Mouse (Mus musculus): ENCODE data around the gene 4930432M17Rik. TPM values are rescaled to one million over a fixed set of nuclear protein-coding genes. Genes with fewer than 3 reads are reported as not detected.

4930432M17Rik gene
- total and polyA plus RNA-seq, 3 experiments = not detected

- Histone ChIP-seq H3K27ac (ENCODE audit: insufficient read depth, low read depth) (no peak overlapping the region), H3K4me1 (ENCODE audit: control insufficient read depth in 1 of 2, insufficient read depth in 2 of 2) (no peaks in the 10 kb centered on the region), H3K36me3 (replicated peaks in 1 of 2; ENCODE audit: control insufficient read depth in 1 of 2, insufficient read depth in 1 of 2, low read length in 1 of 2) (no peaks in the 10 kb centered on the region), H3K9ac (ENCODE audit: insufficient read depth, low read depth) (no peak overlapping the region), H3K27me3 (replicated peaks) (no peaks in the 10 kb centered on the region), H3K9me3 (replicated peaks; ENCODE audit: low read length) (no peaks in the 10 kb centered on the region), H3K4me3 (replicated peaks in 1 of 3; ENCODE audit: low read depth in 2 of 3, low read length in 2 of 3, poor library complexity in 1 of 3) (no peak overlapping the region), H3K79me2 (replicated peaks; ENCODE audit: control insufficient read depth, extremely low read depth, insufficient read depth, poor library complexity, severe bottlenecking) (no peaks in the 10 kb centered on the region), H3K4me2 (ENCODE audit: insufficient read depth, low read depth, poor library complexity, severe bottlenecking) (no peak overlapping the region)
- DNase-seq (ENCODE audit: extremely low read depth) = no peak
- in situ Hi-C loops (cut with MboI; ENCODE audit: low pct_ligation_motif_present, low pct_unique_long_range_greater_than_20kb, low sequenced_read_pairs) = no loop called here
- TF ChIP-seq CHD1 (IDR thresholded peaks at IDR 0.05; ENCODE audit: low read depth, low read length) = no peak
- no peak for TF ChIP-seq TCF12 (IDR thresholded peaks at IDR 0.05; ENCODE audit: low read depth, low read length)
- TF ChIP-seq MXI1 (IDR thresholded peaks at IDR 0.05; ENCODE audit: low read depth, low read length) = no peak
- no peak for TF ChIP-seq KAT2A (IDR thresholded peaks at IDR 0.05; ENCODE audit: insufficient replicate concordance, low read length)
- TF ChIP-seq POLR2AphosphoS2 (IDR thresholded peaks at IDR 0.05; ENCODE audit: low read depth, low read length) = no peak
- no peak for TF ChIP-seq ZNF384 (IDR thresholded peaks at IDR 0.05; ENCODE audit: low read depth, low read length)
- TF ChIP-seq MAX (IDR thresholded peaks at IDR 0.05; ENCODE audit: low read length) = no peak
- TF ChIP-seq POLR2A (IDR thresholded peaks at IDR 0.05; ENCODE audit: low read depth, low read length) = no peak
- TF ChIP-seq MAZ (IDR thresholded peaks at IDR 0.05; ENCODE audit: low read depth, low read length) = no peak
- TF ChIP-seq EP300 (IDR thresholded peaks at IDR 0.05; ENCODE audit: low read length) = no peak
- no peak for TF ChIP-seq UBTF (IDR thresholded peaks at IDR 0.05; ENCODE audit: low read depth, low read length)
- no peak for TF ChIP-seq MYC (IDR thresholded peaks at IDR 0.05; ENCODE audit: low read depth, low read length)
- TF ChIP-seq CTCF (conservative IDR thresholded peaks at IDR 0.05 in 1 of 2, IDR thresholded peaks at IDR 0.05 in 1 of 2; ENCODE audit: low read depth in 2 of 2, low read length in 2 of 2) = no peak
- no peak for TF ChIP-seq JUN (IDR thresholded peaks at IDR 0.05; ENCODE audit: insufficient read depth, low read depth, low read length)
- TF ChIP-seq NELFE (IDR thresholded peaks at IDR 0.05; ENCODE audit: low read depth, low read length) = no peak
- dilution Hi-C loops (cut with MboI; ENCODE audit: extremely low pct_ligation_motif_present, extremely low pct_unique_long_range_greater_than_20kb, low sequenced_read_pairs) = no loop called here
Observed at GRCm38 (mm10) chr3:121693746-121694145, 23.2 kb downstream of the 4930432M17Rik start.

GRCm38 (mm10) chr3:121697169-121697568 lies 26.6 kb downstream of the 4930432M17Rik start:
- Histone ChIP-seq H3K9me3 (replicated peaks; ENCODE audit: low read length) (no peaks in the 10 kb centered on the region), H3K36me3 (replicated peaks in 1 of 2; ENCODE audit: control insufficient read depth in 1 of 2, insufficient read depth in 1 of 2, low read length in 1 of 2) (no peaks in the 10 kb centered on the region), H3K4me1 (ENCODE audit: control insufficient read depth in 1 of 2, insufficient read depth in 2 of 2) (no peaks in the 10 kb centered on the region), H3K4me2 (ENCODE audit: insufficient read depth, low read depth, poor library complexity, severe bottlenecking) (no peak overlapping the region), H3K27me3 (replicated peaks) (no peaks in the 10 kb centered on the region), H3K79me2 (replicated peaks; ENCODE audit: control insufficient read depth, extremely low read depth, insufficient read depth, poor library complexity, severe bottlenecking) (no peaks in the 10 kb centered on the region), H3K27ac (ENCODE audit: insufficient read depth, low read depth) (no peak overlapping the region), H3K4me3 (replicated peaks in 1 of 3; ENCODE audit: low read depth in 2 of 3, low read length in 2 of 3, poor library complexity in 1 of 3) (no peak overlapping the region), H3K9ac (ENCODE audit: insufficient read depth, low read depth) (no peak overlapping the region)
- DNase-seq (ENCODE audit: extremely low read depth) = no peak
- dilution Hi-C loops (cut with MboI; ENCODE audit: extremely low pct_ligation_motif_present, extremely low pct_unique_long_range_greater_than_20kb, low sequenced_read_pairs) (no loop called here), in situ Hi-C loops (cut with MboI; ENCODE audit: low pct_ligation_motif_present, low pct_unique_long_range_greater_than_20kb, low sequenced_read_pairs) (no loop called here)
- TF ChIP-seq ZNF384 (IDR thresholded peaks at IDR 0.05; ENCODE audit: low read depth, low read length) (no peak), USF1 (IDR thresholded peaks at IDR 0.05; ENCODE audit: low read depth, low read length) (no peak), JUN (IDR thresholded peaks at IDR 0.05; ENCODE audit: insufficient read depth, low read depth, low read length) (no peak), ELF1 (IDR thresholded peaks at IDR 0.05; ENCODE audit: low read depth, low read length) (no peak), NELFE (IDR thresholded peaks at IDR 0.05; ENCODE audit: low read depth, low read length) (no peak), CHD1 (IDR thresholded peaks at IDR 0.05; ENCODE audit: low read depth, low read length) (no peak), TCF12 (IDR thresholded peaks at IDR 0.05; ENCODE audit: low read depth, low read length) (no peak), CHD2 (IDR thresholded peaks at IDR 0.05; ENCODE audit: low read length) (no peak)

Measured in CH12.LX (cell line).